Mouse (Mus musculus) ZHBTc4 (cell line): ENCODE data around the gene Fam110a.

ENCODE experiments used
- DNase-seq: peaks from one replicate; pipeline ENCODE4 v3.0.0-alpha.2; 2011; ENCODE audit warnings: low read depth, low spot score

The Fam110a gene

GRCm38 (mm10) chr2:151979470-151980354 is at the start of gene Fam110a:
TSS of gene Fam110a (minus strand) at chr2:151980219.
- DNase-seq: peak; percentile 83

- DNase-seq: peak; percentile 97
Observed at GRCm38 (mm10) chr2:152029252-152030082, 49.4 kb upstream of the Fam110a start.

GRCm38 (mm10) chr2:152024883-152025422 is 44.9 kb upstream of the Fam110a start:
- DNase-seq: no peak

GRCm38 (mm10) chr2:152022022-152022421 is 42.0 kb upstream of the Fam110a start:
- DNase-seq: peak; percentile 62

- DNase-seq: peak; percentile 85
Observed at GRCm38 (mm10) chr2:152020255-152020654, 40.2 kb upstream of the Fam110a start.

- DNase-seq: no peak
Observed at GRCm38 (mm10) chr2:152016666-152017065, 36.6 kb upstream of the Fam110a start.

- peak; percentile 60 for DNase-seq
Observed at GRCm38 (mm10) chr2:152015997-152016396, 36.0 kb upstream of the Fam110a start.

GRCm38 (mm10) chr2:152012701-152013100 is 32.7 kb upstream of the Fam110a start:
- no peak for DNase-seq

GRCm38 (mm10) chr2:152012222-152012621 is 32.2 kb upstream of the Fam110a start:
- peak; percentile 96 for DNase-seq

GRCm38 (mm10) chr2:152011724-152012123 is 31.7 kb upstream of the Fam110a start:
- peak; percentile 90 for DNase-seq

GRCm38 (mm10) chr2:152010661-152011060 is 30.6 kb upstream of the Fam110a start:
- DNase-seq: no peak

- DNase-seq: no peak
Observed at GRCm38 (mm10) chr2:152010251-152010650, 30.2 kb upstream of the Fam110a start.

GRCm38 (mm10) chr2:152009061-152009779 is 29.2 kb upstream of the Fam110a start:
- DNase-seq: no peak

- DNase-seq: peak; percentile 77
Observed at GRCm38 (mm10) chr2:152007783-152008182, 27.8 kb upstream of the Fam110a start.

- DNase-seq: no peak
Observed at GRCm38 (mm10) chr2:152002529-152002928, 22.5 kb upstream of the Fam110a start.

GRCm38 (mm10) chr2:152000735-152001134 is 20.7 kb upstream of the Fam110a start:
- DNase-seq: no peak

GRCm38 (mm10) chr2:152000291-152000679 is 20.3 kb upstream of the Fam110a start:
- DNase-seq: no peak

GRCm38 (mm10) chr2:151999669-152000290 is 19.8 kb upstream of the Fam110a start:
- peak; percentile 62 for DNase-seq

GRCm38 (mm10) chr2:151998932-151999331 is 18.9 kb upstream of the Fam110a start:
- DNase-seq: no peak

GRCm38 (mm10) chr2:151998505-151998899 is 18.5 kb upstream of the Fam110a start:
- DNase-seq: peak; percentile 23
